Mouse (Mus musculus): ENCODE results near the gene Ccdc69. TPM values are rescaled to one million over a fixed set of nuclear protein-coding genes. Genes with fewer than 3 reads are reported as not detected.

Gene Ccdc69
- polyA plus RNA-seq, 1 experiment: 5.4 TPM

GRCm38 (mm10) chr11:55113209-55113860, 35.4 kb upstream of the Ccdc69 start:
- no peak overlapping the region for H3K27ac ChIP-seq (ENCODE audit: insufficient read depth, low read length)
- no peak for DNase-seq
- 74% methylated on average over 7 of the region's 7 CpGs for WGBS
- H3K27me3 ChIP-seq (ENCODE audit: control insufficient read depth, insufficient read depth, low read length): no peaks in the 10 kb centered on the region
- H3K4me1 ChIP-seq (ENCODE audit: control insufficient read depth, insufficient read depth, low read length): no peaks in the 10 kb centered on the region; the same call in 1 of the 2 replicates
- TF ChIP-seq CTCF (IDR thresholded peaks at IDR 0.05; ENCODE audit: borderline replicate concordance, insufficient read depth, low read depth, low read length): no peak
- TF ChIP-seq POLR2A (IDR thresholded peaks at IDR 0.05; ENCODE audit: borderline replicate concordance, insufficient read depth, low read length): no peak
- no peak overlapping the region for H3K4me3 ChIP-seq (replicated peaks; ENCODE audit: insufficient read depth, low read depth, low read length)

- DNase-seq: no peak
- Histone ChIP-seq H3K4me3 (replicated peaks; ENCODE audit: insufficient read depth, low read depth, low read length) (no peak overlapping the region), H3K27ac (ENCODE audit: insufficient read depth, low read length) (no peak overlapping the region), H3K27me3 (ENCODE audit: control insufficient read depth, insufficient read depth, low read length) (no peaks in the 10 kb centered on the region), H3K4me1 (ENCODE audit: control insufficient read depth, insufficient read depth, low read length) (no peaks in the 10 kb centered on the region; the same call in 1 of the 2 replicates)
- no peak for TF ChIP-seq CTCF (IDR thresholded peaks at IDR 0.05; ENCODE audit: borderline replicate concordance, insufficient read depth, low read depth, low read length)
- no peak for TF ChIP-seq POLR2A (IDR thresholded peaks at IDR 0.05; ENCODE audit: borderline replicate concordance, insufficient read depth, low read length)
- WGBS: 56% methylated on average over 7 of the region's 7 CpGs
These were observed 32.7 kb upstream of the Ccdc69 start for GRCm38 (mm10) chr11:55110566-55111169.

- Histone ChIP-seq H3K4me1 (ENCODE audit: control insufficient read depth, insufficient read depth, low read length) (no peaks in the 10 kb centered on the region; the same call in 1 of the 2 replicates), H3K4me3 (replicated peaks; ENCODE audit: insufficient read depth, low read depth, low read length) (no peak overlapping the region), H3K27me3 (ENCODE audit: control insufficient read depth, insufficient read depth, low read length) (no peaks in the 10 kb centered on the region), H3K27ac (ENCODE audit: insufficient read depth, low read length) (no peak overlapping the region)
- TF ChIP-seq POLR2A (IDR thresholded peaks at IDR 0.05; ENCODE audit: borderline replicate concordance, insufficient read depth, low read length): no peak
- no peak for TF ChIP-seq CTCF (IDR thresholded peaks at IDR 0.05; ENCODE audit: borderline replicate concordance, insufficient read depth, low read depth, low read length)
- 59% methylated on average over 7 of the region's 7 CpGs for WGBS
- peak; percentile 28 to 51 for DNase-seq
These were observed 31.8 kb upstream of the Ccdc69 start for GRCm38 (mm10) chr11:55109521-55110300.

- WGBS: 97% methylated on average over 1 of the region's 1 CpGs
These were observed 28.7 kb upstream of the Ccdc69 start for GRCm38 (mm10) chr11:55106636-55107035.

GRCm38 (mm10) chr11:55105389-55105788, 27.5 kb upstream of the Ccdc69 start:
- H3K27ac ChIP-seq (ENCODE audit: insufficient read depth, low read length): no peak overlapping the region
- TF ChIP-seq CTCF (IDR thresholded peaks at IDR 0.05; ENCODE audit: borderline replicate concordance, insufficient read depth, low read depth, low read length): no peak
- TF ChIP-seq POLR2A (IDR thresholded peaks at IDR 0.05; ENCODE audit: borderline replicate concordance, insufficient read depth, low read length): no peak
- no peaks in the 10 kb centered on the region; the same call in 1 of the 2 replicates for H3K4me1 ChIP-seq (ENCODE audit: control insufficient read depth, insufficient read depth, low read length)
- 82% methylated on average over 4 of the region's 4 CpGs for WGBS
- H3K27me3 ChIP-seq (ENCODE audit: control insufficient read depth, insufficient read depth, low read length): no peaks in the 10 kb centered on the region
- DNase-seq: no peak
- H3K4me3 ChIP-seq (replicated peaks; ENCODE audit: insufficient read depth, low read depth, low read length): no peak overlapping the region

More at GRCm38 (mm10) chr11:55106636-55107035, 28.7 kb upstream of the Ccdc69 start:
- H3K27me3 ChIP-seq (ENCODE audit: control insufficient read depth, insufficient read depth, low read length): no peaks in the 10 kb centered on the region
- no peak for DNase-seq
- no peaks in the 10 kb centered on the region; the same call in 1 of the 2 replicates for H3K4me1 ChIP-seq (ENCODE audit: control insufficient read depth, insufficient read depth, low read length)
- no peak overlapping the region for H3K27ac ChIP-seq (ENCODE audit: insufficient read depth, low read length)
- H3K4me3 ChIP-seq (replicated peaks; ENCODE audit: insufficient read depth, low read depth, low read length): no peak overlapping the region
- TF ChIP-seq POLR2A (IDR thresholded peaks at IDR 0.05; ENCODE audit: borderline replicate concordance, insufficient read depth, low read length) (no peak), CTCF (IDR thresholded peaks at IDR 0.05; ENCODE audit: borderline replicate concordance, insufficient read depth, low read depth, low read length) (no peak)

- 53% methylated on average over 3 of the region's 3 CpGs for WGBS
- Histone ChIP-seq H3K27ac (ENCODE audit: insufficient read depth, low read length) (no peak overlapping the region), H3K4me3 (replicated peaks; ENCODE audit: insufficient read depth, low read depth, low read length) (no peak overlapping the region), H3K27me3 (ENCODE audit: control insufficient read depth, insufficient read depth, low read length) (no peaks in the 10 kb centered on the region), H3K4me1 (ENCODE audit: control insufficient read depth, insufficient read depth, low read length) (peaks cover 4% of the 10 kb centered on the region; the same call in 1 of the 2 replicates)
- no peak for TF ChIP-seq POLR2A (IDR thresholded peaks at IDR 0.05; ENCODE audit: borderline replicate concordance, insufficient read depth, low read length)
- no peak for TF ChIP-seq CTCF (IDR thresholded peaks at IDR 0.05; ENCODE audit: borderline replicate concordance, insufficient read depth, low read depth, low read length)
- no peak for DNase-seq
These were observed 25.3 kb upstream of the Ccdc69 start for GRCm38 (mm10) chr11:55103229-55103628.

- Histone ChIP-seq H3K27ac (ENCODE audit: insufficient read depth, low read length) (no peak overlapping the region), H3K4me1 (ENCODE audit: control insufficient read depth, insufficient read depth, low read length) (peaks cover 4% of the 10 kb centered on the region; the same call in 1 of the 2 replicates), H3K27me3 (ENCODE audit: control insufficient read depth, insufficient read depth, low read length) (no peaks in the 10 kb centered on the region), H3K4me3 (replicated peaks; ENCODE audit: insufficient read depth, low read depth, low read length) (no peak overlapping the region)
- DNase-seq: no peak
- WGBS: 91% methylated on average over 3 of the region's 3 CpGs
- TF ChIP-seq POLR2A (IDR thresholded peaks at IDR 0.05; ENCODE audit: borderline replicate concordance, insufficient read depth, low read length): no peak
- TF ChIP-seq CTCF (IDR thresholded peaks at IDR 0.05; ENCODE audit: borderline replicate concordance, insufficient read depth, low read depth, low read length): no peak
These were observed 24.1 kb upstream of the Ccdc69 start for GRCm38 (mm10) chr11:55102015-55102414.
